Mouse (Mus musculus) hindbrain, embryonic 10.5 days (tissue): ENCODE data around the gene Nprl3. TPM values are rescaled to one million over a fixed set of nuclear protein-coding genes. Genes with fewer than 3 reads are reported as not detected.

Experiments used
- DNase-seq: peaks from one replicate; pipeline ENCODE4 v3.0.0-alpha.2; 2017; ENCODE audit warnings: low spot score
- H3K27ac ChIP-seq: fragments of 300-500 bp; sonication (generic); 2 replicates; pipeline ENCODE4 v1.5.1; 2016; ENCODE audit warnings: mild to moderate bottlenecking, moderate library complexity
- H3K27me3 ChIP-seq: fragments of 300-500 bp; sonication (generic); 2 replicates; pipeline ENCODE4 v1.6.1; 2016; ENCODE audit warnings: mild to moderate bottlenecking; ENCODE audit not compliant: poor library complexity, insufficient read depth, severe bottlenecking
- H3K36me3 ChIP-seq: fragments of 300-500 bp; sonication (generic); 2 replicates; pipeline ENCODE4 v1.6.1; 2016; ENCODE audit warnings: mild to moderate bottlenecking, moderate library complexity
- H3K4me1 ChIP-seq: fragments of 300-500 bp; sonication (generic); replicated peaks from 2 replicates; pipeline ENCODE4 v1.6.1; 2016; ENCODE audit warnings: mild to moderate bottlenecking
- H3K4me3 ChIP-seq: fragments of 300-500 bp; sonication (generic); 2 replicates; pipeline ENCODE4 v1.5.1; 2016; ENCODE audit warnings: mild to moderate bottlenecking, moderate library complexity
- H3K9me3 ChIP-seq: fragments of 300-500 bp; sonication (generic); 2 replicates; pipeline ENCODE4 v1.6.1; 2016; ENCODE audit warnings: mild to moderate bottlenecking, moderate library complexity
- WGBS: fragments of 180-500 bp; shearing (Covaris S2); methylation state at CpG from one replicate; pipeline ENCODE4 v1.1.7; 2016; 5-methylcytosine and 5-hydroxymethylcytosine counted together
- polyA plus RNA-seq: library from polyadenylated mRNA; unstranded; fragments of >200 nt; fragmentation: Nextera tagmentation; extraction: Ambion mirVana; gene quantifications from 2 replicates; pipeline ENCODE4 v1.2.1, GENCODE M21; 2016

Nprl3 gene
- polyA plus RNA-seq, 1 experiment from 2014 or later, result 45.6 TPM

DNA sequence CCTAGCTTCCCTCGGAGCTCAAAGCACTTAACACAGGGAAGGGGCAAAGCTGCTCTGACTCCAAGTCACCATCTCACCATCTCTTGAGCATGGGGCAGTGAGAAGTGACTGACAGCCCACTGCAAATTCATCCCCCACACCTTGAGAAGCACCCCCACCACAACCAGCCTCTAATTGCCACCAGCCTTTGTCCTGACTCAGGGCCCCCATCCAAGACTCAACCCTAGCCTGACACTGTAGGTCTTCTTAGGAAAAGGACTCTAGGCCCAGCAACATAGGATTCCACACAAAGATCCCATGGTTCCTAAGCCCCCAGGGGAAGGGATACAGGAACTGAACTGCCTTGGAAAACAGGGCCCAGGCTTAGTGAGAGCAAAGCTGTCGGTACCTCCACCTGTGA is 31.4 kb downstream of the Nprl3 start:
- no peak for DNase-seq
- H3K4me1 ChIP-seq, result 0 out of 2 replicates have a peak, but pooled peaks cover 4% of the 10 kb centered on the region
- no peaks in the 10 kb centered on the region for H3K9me3 ChIP-seq
- H3K4me3 ChIP-seq, result no peak overlapping the region
- H3K27ac ChIP-seq, result no peak overlapping the region
- WGBS, result 91% methylated on average over 2 of the region's 2 CpGs
- H3K27me3 ChIP-seq, result no peaks in the 10 kb centered on the region
- peaks cover 98% of the 10 kb centered on the region for H3K36me3 ChIP-seq

- Histone ChIP-seq H3K27ac (no peak overlapping the region), H3K4me3 (no peak overlapping the region), H3K27me3 (no peaks in the 10 kb centered on the region), H3K9me3 (no peaks in the 10 kb centered on the region), H3K4me1 (0 out of 2 replicates have a peak, but pooled peaks cover 4% of the 10 kb centered on the region), H3K36me3 (peaks cover 98% of the 10 kb centered on the region)
- no peak for DNase-seq
- 86% methylated on average over 3 of the region's 3 CpGs for WGBS
Observed at GRCm38 (mm10) chr11:32235646-32236045, 31.9 kb downstream of the Nprl3 start.

DNA sequence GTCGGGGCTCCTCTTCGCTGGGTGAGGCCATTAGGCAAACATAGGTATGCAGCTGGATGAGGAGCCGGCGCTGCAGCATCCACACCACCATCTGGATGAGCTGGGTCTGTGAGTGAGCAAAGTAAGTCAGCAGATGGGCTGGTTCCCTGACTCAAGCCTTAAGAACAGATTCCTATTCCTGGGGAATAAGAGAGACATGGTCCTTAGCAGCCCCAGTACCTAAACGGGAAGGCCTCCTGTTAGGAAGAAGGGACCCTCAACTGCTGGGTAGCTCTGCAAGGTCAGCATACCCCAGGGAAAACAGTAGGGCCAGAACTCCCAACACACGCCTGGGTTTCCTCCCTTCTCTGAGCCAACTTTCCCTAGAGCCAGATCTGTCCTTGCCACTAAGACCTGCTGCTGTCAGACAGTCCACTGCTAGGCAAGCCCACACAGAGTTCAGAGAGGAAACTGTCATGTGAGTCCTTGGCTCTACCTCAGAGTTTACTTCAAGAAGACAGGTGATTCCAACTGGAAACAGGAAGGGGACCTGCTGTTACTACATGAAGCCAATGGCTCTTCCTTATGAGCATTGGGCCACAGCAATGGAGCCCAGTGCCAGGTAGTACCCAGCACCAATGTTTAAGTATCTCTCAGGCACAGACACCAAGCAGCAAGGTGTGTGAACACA is 32.6 kb downstream of the Nprl3 start:
- no peak for DNase-seq
- H3K27me3 ChIP-seq, result no peaks in the 10 kb centered on the region
- peaks cover 98% of the 10 kb centered on the region for H3K36me3 ChIP-seq
- no peak overlapping the region for H3K27ac ChIP-seq
- H3K4me1 ChIP-seq, result 0 out of 2 replicates have a peak, but pooled peaks cover 4% of the 10 kb centered on the region
- H3K9me3 ChIP-seq, result no peaks in the 10 kb centered on the region
- 90% methylated on average over 6 of the region's 6 CpGs for WGBS
- H3K4me3 ChIP-seq, result no peak overlapping the region

- H3K27me3 ChIP-seq, result no peaks in the 10 kb centered on the region
- no peak overlapping the region for H3K27ac ChIP-seq
- H3K9me3 ChIP-seq, result no peaks in the 10 kb centered on the region
- peaks cover 100% of the 10 kb centered on the region for H3K36me3 ChIP-seq
- no peak overlapping the region for H3K4me3 ChIP-seq
- 0 out of 2 replicates have a peak, but pooled peaks cover 4% of the 10 kb centered on the region for H3K4me1 ChIP-seq
- no peak for DNase-seq
- WGBS, result 91% methylated on average over 3 of the region's 3 CpGs
Observed at GRCm38 (mm10) chr11:32233895-32234294, 33.6 kb downstream of the Nprl3 start.

GRCm38 (mm10) chr11:32232848-32233247 is 34.7 kb downstream of the Nprl3 start:
- DNase-seq, result no peak
- no peaks in the 10 kb centered on the region for H3K9me3 ChIP-seq
- 86% methylated on average over 10 of the region's 10 CpGs for WGBS
- peaks cover 100% of the 10 kb centered on the region for H3K36me3 ChIP-seq
- H3K27ac ChIP-seq, result peak overlapping the region; percentile 35; the same call in 1 of the 2 replicates
- H3K27me3 ChIP-seq, result no peaks in the 10 kb centered on the region
- H3K4me3 ChIP-seq, result no peak overlapping the region
- 0 out of 2 replicates have a peak, but pooled peaks cover 4% of the 10 kb centered on the region for H3K4me1 ChIP-seq

DNA sequence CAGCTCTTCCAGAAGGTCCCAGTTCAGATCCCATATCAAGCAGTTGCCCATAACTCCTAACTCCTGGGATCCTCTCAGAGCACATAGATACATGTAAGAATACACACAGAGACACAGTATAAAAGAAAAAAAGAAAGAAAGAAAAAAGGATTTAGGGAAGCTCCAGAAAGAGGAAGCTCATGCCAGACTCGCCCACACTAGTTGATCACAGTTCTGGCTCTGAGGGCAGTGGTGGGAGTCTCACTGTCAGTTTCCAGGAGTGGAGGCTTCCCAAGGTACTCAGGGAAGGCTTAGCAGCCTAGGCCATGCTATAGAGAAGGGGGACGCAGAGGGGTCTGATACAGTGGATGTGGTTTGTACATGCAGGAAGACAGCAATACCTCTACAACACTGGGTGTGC is 36.4 kb downstream of the Nprl3 start:
- H3K27ac ChIP-seq, result no peak overlapping the region
- WGBS, result 98% methylated on average over 2 of the region's 2 CpGs
- H3K4me1 ChIP-seq, result peaks cover 21% of the 10 kb centered on the region
- H3K27me3 ChIP-seq, result no peaks in the 10 kb centered on the region
- H3K9me3 ChIP-seq, result no peaks in the 10 kb centered on the region
- no peak for DNase-seq
- no peak overlapping the region for H3K4me3 ChIP-seq
- peaks cover 84% of the 10 kb centered on the region for H3K36me3 ChIP-seq

DNA sequence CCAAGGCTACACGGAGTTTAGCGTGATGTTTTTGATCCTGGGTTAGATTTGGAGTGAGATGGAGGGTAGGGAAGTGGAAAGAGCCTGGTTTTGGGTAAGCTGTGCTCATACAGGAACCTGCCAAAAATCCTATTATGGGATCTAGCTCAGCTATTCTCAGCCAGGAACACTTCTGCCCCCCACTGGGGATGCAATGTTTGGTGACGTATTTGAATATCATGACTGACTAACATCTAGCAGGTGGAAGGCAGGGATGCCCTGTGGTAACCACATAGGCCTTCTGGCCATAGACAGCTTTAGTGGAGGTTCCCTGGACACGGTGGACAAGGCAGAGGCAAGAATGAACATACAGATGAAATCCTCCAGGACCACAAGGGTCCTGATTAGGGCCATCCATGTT is 37.3 kb downstream of the Nprl3 start:
- Histone ChIP-seq H3K4me3 (no peak overlapping the region), H3K27ac (no peak overlapping the region), H3K36me3 (peaks cover 75% of the 10 kb centered on the region), H3K9me3 (no peaks in the 10 kb centered on the region), H3K27me3 (no peaks in the 10 kb centered on the region), H3K4me1 (peaks cover 30% of the 10 kb centered on the region)
- no peak for DNase-seq
- WGBS, result 87% methylated on average over 4 of the region's 4 CpGs

GRCm38 (mm10) chr11:32228292-32228845 is 39.1 kb downstream of the Nprl3 start:
- 87% methylated on average over 3 of the region's 3 CpGs for WGBS
- Histone ChIP-seq H3K4me1 (peaks cover 39% of the 10 kb centered on the region), H3K27me3 (peaks cover 16% of the 10 kb centered on the region), H3K36me3 (peaks cover 56% of the 10 kb centered on the region), H3K27ac (no peak overlapping the region), H3K4me3 (no peak overlapping the region), H3K9me3 (no peaks in the 10 kb centered on the region)
- DNase-seq, result no peak

DNA sequence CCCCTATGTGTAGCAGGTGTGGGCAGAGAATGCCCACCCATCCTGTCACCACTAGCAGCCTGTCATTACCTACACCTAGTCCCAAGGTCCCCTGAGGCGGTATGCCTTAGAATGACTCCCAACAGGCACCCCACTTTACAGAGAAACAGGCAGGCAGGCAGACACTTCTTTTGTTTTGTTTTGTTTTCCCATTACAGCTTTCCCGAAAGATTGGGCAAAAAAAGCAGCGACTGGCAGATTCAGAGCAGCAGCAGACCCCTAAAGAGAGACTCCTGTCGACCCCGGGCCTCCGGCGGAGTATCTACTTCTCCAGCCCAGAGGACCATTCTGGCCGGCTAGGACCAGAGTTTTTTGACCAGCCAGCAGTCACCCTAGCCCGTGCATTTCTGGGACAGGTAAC is 40.0 kb downstream of the Nprl3 start:
- Histone ChIP-seq H3K4me1 (peaks cover 42% of the 10 kb centered on the region), H3K4me3 (peak overlapping the region; percentile 83; the same call in 1 of the 2 replicates)
- 90% methylated on average over 9 of the region's 9 CpGs for WGBS

GRCm38 (mm10) chr11:32227041-32227440 is 40.5 kb downstream of the Nprl3 start:
- 55% methylated on average over 1 of the region's 1 CpGs for WGBS
- Histone ChIP-seq H3K36me3 (peaks cover 43% of the 10 kb centered on the region), H3K27me3 (peaks cover 28% of the 10 kb centered on the region), H3K4me1 (peaks cover 47% of the 10 kb centered on the region), H3K9me3 (no peaks in the 10 kb centered on the region), H3K27ac (peak overlapping the region; percentile 95), H3K4me3 (peak overlapping the region; percentile 83)
- no peak for DNase-seq

More for the DNA sequence above, 40.0 kb downstream of the Nprl3 start:
- 0 out of 2 replicates have a peak overlapping the region, but pooled peaks have one; percentile 8 for H3K27ac ChIP-seq
- H3K36me3 ChIP-seq, result peaks cover 48% of the 10 kb centered on the region
- no peak for DNase-seq
- H3K27me3 ChIP-seq, result peaks cover 24% of the 10 kb centered on the region
- H3K9me3 ChIP-seq, result no peaks in the 10 kb centered on the region

DNA sequence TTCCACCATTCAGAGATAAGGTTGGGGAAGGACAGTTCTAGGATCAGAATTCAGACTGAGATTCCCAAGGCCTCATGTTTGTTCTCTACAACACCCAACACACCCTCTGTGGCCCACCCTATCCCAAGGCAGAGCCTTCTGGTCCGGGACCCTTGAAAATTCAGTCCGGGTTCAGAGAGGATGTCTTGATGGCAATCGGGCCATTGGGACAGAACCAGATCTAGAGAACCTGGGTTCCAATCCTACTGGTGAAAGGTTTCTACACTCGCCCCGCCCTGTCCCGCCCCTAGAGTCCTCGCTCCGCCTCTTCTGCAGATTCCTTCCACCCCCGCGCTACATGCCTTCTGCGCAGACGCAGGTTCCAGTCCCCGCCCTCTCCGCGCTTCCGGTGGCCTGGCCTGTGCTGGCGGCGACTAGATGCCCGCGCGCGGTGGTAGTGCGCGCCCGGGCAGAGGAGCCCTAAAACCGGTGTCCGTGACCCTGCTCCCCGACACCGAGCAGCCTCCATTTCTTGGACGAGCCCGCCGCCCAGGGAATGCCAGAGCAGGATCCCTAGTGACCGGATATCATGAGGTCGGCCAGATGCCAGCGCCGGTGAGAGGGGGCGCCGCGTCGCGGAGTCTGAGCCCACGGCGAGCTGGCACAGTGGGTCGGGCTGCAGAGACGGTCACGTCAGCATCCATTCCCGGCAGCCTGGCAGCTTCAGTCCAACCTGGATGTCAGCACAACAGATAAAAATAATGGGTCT is 41.2 kb downstream of the Nprl3 start, which contains the start of gene Mpg:
TSS of gene Mpg (plus strand) at position 382 of the 748 bp plus-strand sequence.
- Histone ChIP-seq H3K4me3 (peak within 1 kb of the TSS; percentile 83), H3K27ac (peak within 1 kb of the TSS; percentile 95), H3K9me3 (no peaks in the 10 kb centered on the region), H3K27me3 (peaks cover 28% of the 10 kb centered on the region), H3K36me3 (peaks cover 35% of the 10 kb centered on the region), H3K4me1 (peaks cover 55% of the 10 kb centered on the region)
- 4% methylated on average over 47 of the region's 47 CpGs for WGBS
- peak; percentile 89 for DNase-seq

GRCm38 (mm10) chr11:32225222-32226104 is 42.0 kb downstream of the Nprl3 start:
- peaks cover 63% of the 10 kb centered on the region for H3K4me1 ChIP-seq
- H3K27ac ChIP-seq, result peak overlapping the region; percentile 95

More at GRCm38 (mm10) chr11:32225222-32226104, 42.0 kb downstream of the Nprl3 start:
- H3K4me3 ChIP-seq, result peak overlapping the region; percentile 83; the same call in 1 of the 2 replicates
- no peak for DNase-seq
- peaks cover 28% of the 10 kb centered on the region for H3K27me3 ChIP-seq
- 61% methylated on average over 7 of the region's 7 CpGs for WGBS
- H3K36me3 ChIP-seq, result peaks cover 27% of the 10 kb centered on the region
- H3K9me3 ChIP-seq, result no peaks in the 10 kb centered on the region
